Mouse (Mus musculus) gastrocnemius, postnatal 14 days (tissue): ENCODE results near the gene Kcnj13. TPM values are rescaled to one million over a fixed set of nuclear protein-coding genes. Genes with fewer than 3 reads are reported as not detected.

Experiments
- DNase-seq: peaks from one replicate; pipeline ENCODE4 v3.0.0; 2021; ENCODE audit warnings: mixed read lengths
- intact Hi-C: fragments of 180-260 bp; cut with DNase I; formaldehyde crosslinking; loops from one replicate; pipeline ENCODE4 v1.15.1; 2025; ENCODE audit warnings: low total_unique reads
- long read RNA-seq, 2 experiments: library from polyadenylated mRNA; stranded (forward); transcript quantifications; one replicate each; pipeline ENCODE4 v2.0.0; 2021
- total RNA-seq, 2 experiments: library from RNA; stranded (reverse); gene quantifications; 2 replicates each; pipeline ENCODE4 v1.2.3; 2021

The Kcnj13 gene
- not detected for total RNA-seq
- long read RNA-seq, experiment 1 = 0 reads
- long read RNA-seq, experiment 2 = 0 reads

GRCm38 (mm10) chr1:87394594-87394993 is at the start of gene Kcnj13:
TSS of gene Kcnj13 (minus strand) at chr1:87394729.
- intact Hi-C loops = no loop called here
- DNase-seq = no peak

GRCm38 (mm10) chr1:87436583-87436982 is 42.1 kb upstream of the Kcnj13 start:
- DNase-seq = no peak
- intact Hi-C loops = no loop called here

DNA sequence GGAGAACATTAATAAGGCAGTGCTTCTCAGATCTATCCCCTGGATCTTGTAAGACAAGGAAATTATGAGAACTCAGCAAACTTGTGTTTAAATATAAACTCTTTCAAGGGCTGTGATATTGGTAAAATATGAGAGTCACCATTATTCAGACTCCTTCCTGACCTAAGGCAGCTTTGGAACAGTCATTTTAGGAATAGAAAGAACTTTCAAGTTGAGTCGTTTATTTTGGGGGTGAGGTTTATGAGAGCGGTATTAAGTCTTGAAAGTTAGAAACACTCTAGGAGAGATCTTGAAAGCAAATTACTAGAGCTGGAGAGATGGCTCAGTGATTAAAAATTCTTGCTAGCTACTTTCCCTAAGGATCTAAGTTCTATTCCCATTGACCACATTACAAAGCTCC is 40.6 kb upstream of the Kcnj13 start:
- intact Hi-C loops = no loop called here
- no peak for DNase-seq

DNA sequence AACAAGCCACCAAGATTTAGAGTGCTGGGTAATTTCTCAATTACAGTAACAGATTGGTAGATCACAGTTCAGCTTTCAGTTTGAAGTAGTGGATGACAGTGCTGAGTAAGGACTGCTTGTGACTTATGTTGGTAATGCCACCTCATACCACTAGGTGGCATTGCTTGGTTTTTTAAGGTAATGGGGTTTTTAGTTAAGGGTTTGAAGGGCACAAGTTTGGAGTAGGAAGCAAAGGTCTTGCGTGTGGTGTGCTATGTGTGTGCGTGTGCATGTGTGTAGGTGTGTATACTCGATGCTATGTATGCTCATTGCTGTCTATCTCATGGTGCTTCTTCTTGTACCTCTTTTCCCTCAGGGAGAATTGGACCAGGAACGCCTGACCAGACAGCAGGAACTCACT is 24.2 kb upstream of the Kcnj13 start:
- intact Hi-C loops = no loop called here

GRCm38 (mm10) chr1:87409380-87409779 is 14.9 kb upstream of the Kcnj13 start:
- no peak for DNase-seq
- intact Hi-C loops = no loop called here

More for the DNA sequence above, 24.2 kb upstream of the Kcnj13 start:
- no peak for DNase-seq

DNA sequence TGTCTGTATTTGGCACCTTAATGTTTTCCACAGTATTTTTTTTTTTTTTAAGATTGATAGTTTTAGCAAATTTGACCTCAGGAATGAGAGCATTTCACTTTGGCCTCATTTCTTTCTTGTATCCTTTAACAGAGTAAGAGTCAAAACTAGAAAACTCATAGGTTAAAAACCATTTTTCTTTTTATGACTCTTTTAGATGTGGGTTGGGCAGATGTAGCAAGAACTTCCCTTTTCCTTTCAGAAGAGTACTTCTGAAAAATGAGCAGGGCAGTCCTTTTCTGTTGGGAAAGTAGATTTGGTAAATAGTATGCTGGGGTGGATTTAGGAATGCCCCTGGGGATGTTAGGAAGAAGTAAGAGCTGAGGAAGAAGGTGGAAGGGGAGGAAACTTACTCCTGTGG is 11.5 kb upstream of the Kcnj13 start:
- no peak for DNase-seq
- intact Hi-C loops = no loop called here

GRCm38 (mm10) chr1:87404710-87405109 is 10.2 kb upstream of the Kcnj13 start:
- intact Hi-C loops = no loop called here

DNA sequence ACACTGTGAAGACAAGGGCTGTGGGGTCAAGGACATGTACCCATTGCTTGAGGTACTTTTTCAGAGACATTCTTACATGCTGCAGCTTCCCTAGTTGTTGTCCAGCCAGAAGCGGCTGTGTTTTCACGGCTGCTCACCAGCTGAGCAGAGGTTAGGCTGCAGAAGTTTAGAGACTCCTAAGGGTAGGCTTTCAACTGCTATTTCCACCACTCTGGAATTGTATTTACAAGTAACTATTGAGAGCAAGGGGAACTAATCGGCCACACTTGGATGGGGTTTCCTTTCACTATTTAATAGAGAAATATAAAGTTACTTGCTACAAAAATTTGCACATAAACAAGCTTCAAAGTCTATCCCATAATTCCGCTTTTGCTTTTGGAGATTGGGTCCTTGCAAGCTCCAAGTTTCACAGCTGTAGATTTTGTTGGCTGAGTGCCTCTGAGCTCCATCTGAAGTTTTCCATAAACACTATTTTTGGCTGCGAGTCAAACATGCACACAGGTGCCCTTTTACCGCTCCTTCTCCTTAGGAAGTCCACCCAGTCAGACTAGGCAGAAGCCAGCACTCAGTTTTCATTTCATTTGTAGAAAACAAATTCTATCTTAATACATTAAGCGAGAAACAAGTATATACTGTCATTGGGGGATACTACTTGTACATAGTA is 2.5 kb upstream of the Kcnj13 start:
- intact Hi-C loops = no loop called here
- DNase-seq = no peak

More at GRCm38 (mm10) chr1:87404710-87405109, 10.2 kb upstream of the Kcnj13 start:
- no peak for DNase-seq

GRCm38 (mm10) chr1:87393444-87394195 is 909 bp downstream of the Kcnj13 start:
- intact Hi-C loops = no loop called here
- no peak for DNase-seq

DNA sequence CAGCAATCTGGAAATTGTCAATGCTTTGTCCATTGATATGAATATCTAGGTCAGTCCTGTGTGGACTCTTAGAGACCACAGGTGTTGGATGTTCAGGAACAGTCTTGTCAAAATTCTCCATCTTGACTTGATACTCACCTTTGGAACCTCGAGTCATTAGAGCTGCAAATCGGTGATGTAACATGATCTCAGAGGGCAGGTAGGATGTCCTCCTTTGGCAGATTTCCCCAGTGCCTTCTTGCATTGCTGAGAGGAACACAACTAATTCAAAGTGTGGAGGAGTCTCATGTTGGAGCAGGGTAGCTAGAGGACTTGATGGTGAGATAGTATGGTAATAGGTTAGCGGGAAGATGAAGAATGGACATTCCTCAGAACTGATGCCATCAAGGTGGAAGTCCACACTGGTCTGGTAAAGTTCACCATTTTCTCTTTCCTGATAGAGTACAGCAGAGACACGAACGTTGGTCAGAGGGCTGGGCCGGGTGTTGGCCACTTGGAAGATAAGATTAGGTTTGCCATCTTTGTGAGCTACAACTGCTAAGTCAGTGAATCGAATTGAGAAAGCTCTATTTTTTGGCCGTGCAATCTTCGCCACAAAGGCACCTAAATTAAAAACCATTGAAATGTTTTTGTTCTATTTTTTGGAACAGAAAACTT is 8.0 kb downstream of the Kcnj13 start:
- intact Hi-C loops = no loop called here
- DNase-seq = no peak

DNA sequence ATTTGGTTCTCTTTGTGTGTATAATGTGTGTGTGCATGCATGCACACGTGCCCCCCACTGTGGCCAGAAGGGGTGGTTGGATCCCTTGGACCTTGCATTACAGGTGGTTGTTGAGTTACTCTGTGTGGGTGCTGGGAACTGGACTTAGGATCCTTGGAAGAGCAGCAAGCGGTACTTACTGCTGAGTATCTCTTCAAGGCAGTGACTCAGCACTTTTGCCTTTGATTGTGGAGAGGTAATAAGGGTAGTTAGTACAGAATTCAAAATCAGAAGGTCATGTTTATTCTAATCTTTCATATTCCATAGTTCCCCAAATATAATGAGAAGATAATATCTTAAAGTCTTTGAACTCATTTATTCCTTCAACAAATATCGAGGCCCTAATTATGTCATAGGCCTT is 13.4 kb downstream of the Kcnj13 start:
- intact Hi-C loops = no loop called here
- no peak for DNase-seq

- intact Hi-C loops = no loop called here
- no peak for DNase-seq
Observed at GRCm38 (mm10) chr1:87379919-87380318, 14.6 kb downstream of the Kcnj13 start.

- no peak for DNase-seq
- intact Hi-C loops = no loop called here
Observed at GRCm38 (mm10) chr1:87378024-87378560, 16.4 kb downstream of the Kcnj13 start.

GRCm38 (mm10) chr1:87360276-87360675 is 34.3 kb downstream of the Kcnj13 start:
- intact Hi-C loops = no loop called here

GRCm38 (mm10) chr1:87350576-87350975 is 44.0 kb downstream of the Kcnj13 start:
- no peak for DNase-seq
- intact Hi-C loops = no loop called here

More at GRCm38 (mm10) chr1:87360276-87360675, 34.3 kb downstream of the Kcnj13 start:
- no peak for DNase-seq

Other genes with a start within 250 kb of the Kcnj13 start
- not detected for gene Ecel1, start 238.2 kb downstream of the Kcnj13 start, total RNA-seq
- gene Prss56, start 211.4 kb downstream of the Kcnj13 start, total RNA-seq = not detected
- 1 to 10 TPM; 4.4 to 5.2 TPM for gene Chrnd, start 204.1 kb downstream of the Kcnj13 start, total RNA-seq
- 1 to 10 TPM; 1.5 to 1.7 TPM for gene Chrng, start 190.1 kb downstream of the Kcnj13 start, total RNA-seq
- gene Eif4e2, start 180.8 kb downstream of the Kcnj13 start, total RNA-seq = 10 to 100 TPM; 54.3 to 61.6 TPM
- gene Efhd1, start 130.4 kb downstream of the Kcnj13 start, total RNA-seq = 10 to 100 TPM in 1 of 2 experiments, 1 to 10 TPM in 1; 5.8 to 14.6 TPM
- gene Gigyf2, start 67.7 kb downstream of the Kcnj13 start, total RNA-seq = 10 to 100 TPM; 32.3 to 36.5 TPM
- gene Snorc, start 75.5 kb upstream of the Kcnj13 start, total RNA-seq = not detected
- gene Neu2, start 115.2 kb upstream of the Kcnj13 start, total RNA-seq = 10 to 100 TPM; 14.8 to 21.9 TPM
- under 1 TPM; 0.53 to 0.58 TPM for gene Ngef, start 179.1 kb upstream of the Kcnj13 start, total RNA-seq
- 1 to 10 TPM; 3.9 to 7.3 TPM for gene Inpp5d, start 225.6 kb upstream of the Kcnj13 start, total RNA-seq